Mouse (Mus musculus): ENCODE results near the gene Olfr768.

- no peak for TF ChIP-seq CTCF (conservative IDR thresholded peaks at IDR 0.05; ENCODE audit: low read length)
- no peak for TF ChIP-seq POU5F1 (IDR thresholded peaks at IDR 0.05; ENCODE audit: borderline replicate concordance, low read length)
- no peak for TF ChIP-seq NANOG (IDR thresholded peaks at IDR 0.05; ENCODE audit: borderline replicate concordance, low read length)
Observed at GRCm38 (mm10) chr10:129068877-129069276, 30.3 kb downstream of the Olfr768 start, which contains the start of gene Olfr766-ps1.
